Mouse (Mus musculus): ENCODE measurements around the gene Coq2. TPM values are rescaled to one million over a fixed set of nuclear protein-coding genes. Genes with fewer than 3 reads are reported as not detected.
A peak's percentile ranks its signal among the peaks of the same experiment; 100 is the strongest.

The Coq2 gene
- polyA plus RNA-seq, 1 experiment from 2014 or later = 54.5 TPM

DNA sequence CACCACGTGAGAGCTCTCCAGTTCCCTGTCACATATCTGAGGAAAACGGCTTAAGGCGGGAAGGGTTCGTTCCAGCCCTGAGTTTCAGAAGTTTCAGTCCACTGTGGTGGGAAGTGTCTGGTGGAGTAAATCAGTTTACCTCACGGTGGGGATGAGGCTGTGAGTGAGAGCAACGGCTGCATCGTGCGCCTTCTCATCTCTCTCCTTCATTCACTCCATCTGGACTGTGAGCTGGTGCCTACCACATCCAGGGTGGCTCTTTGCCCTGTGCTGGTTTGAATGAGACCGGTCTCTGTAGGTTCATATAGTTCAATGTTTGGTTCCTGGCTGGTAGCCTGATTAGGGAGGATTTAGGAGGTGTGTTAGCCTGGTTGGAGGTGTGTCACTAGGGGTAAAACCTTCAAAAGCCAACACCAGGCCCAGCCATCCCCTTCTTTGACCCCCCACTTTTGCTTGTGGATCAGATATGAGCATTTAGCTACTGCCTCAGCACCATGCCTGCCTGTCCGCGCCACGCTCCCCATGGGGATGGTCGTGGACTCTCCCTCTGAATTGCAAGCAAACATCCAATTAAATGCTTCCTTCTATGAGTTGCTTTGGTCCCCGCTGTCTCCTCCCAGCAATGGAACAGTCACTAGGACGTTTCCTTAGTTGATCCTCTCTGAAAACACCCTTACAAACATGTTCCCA is 55.2 kb downstream of the Coq2 start:
- WGBS = 86% methylated on average over 15 of the region's 15 CpGs

DNA sequence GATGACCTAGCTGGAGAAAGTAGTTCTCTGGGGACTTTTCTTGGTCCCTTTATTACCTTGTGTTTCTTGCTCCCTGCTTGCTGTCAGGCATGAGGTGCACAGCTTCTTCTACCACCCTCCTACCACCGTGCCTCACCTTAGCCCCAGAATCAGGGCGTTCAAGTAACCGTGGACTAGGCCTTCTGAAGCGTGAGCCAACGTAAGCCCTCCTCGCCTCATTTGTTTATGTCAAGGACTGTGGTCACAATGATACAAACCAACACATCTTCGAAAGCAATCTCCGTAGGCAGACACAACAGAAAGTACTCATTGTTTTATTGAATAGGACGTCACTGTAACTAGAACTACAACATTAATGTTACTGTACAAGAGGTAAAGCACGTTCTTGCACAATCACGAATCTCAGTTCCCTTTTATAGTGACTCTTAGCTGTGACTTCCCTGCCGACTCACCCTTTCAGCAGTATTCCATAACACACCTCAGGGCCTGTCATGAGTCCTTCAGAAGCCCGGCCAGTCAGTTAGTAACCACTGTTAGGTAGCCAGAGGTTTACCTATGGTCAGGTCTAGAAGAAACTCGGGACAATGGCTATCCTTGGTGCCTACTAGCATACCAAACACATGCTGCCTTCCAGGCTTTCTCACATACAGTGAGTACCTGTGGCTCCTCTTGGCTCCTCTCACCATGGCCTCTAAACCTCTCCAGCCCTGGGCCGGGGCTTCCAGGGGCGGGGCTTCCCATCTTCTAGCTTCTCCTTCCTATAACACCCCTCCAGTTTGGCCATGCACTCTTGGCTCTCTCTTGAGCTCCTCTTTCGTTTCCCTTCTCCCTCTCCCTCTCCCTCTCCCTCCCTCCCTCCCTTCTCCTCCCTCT is 60.8 kb downstream of the Coq2 start:
- Histone ChIP-seq H3K4me2 (replicated peaks) (no peak overlapping the region), H3K36me3 (no peaks in the 10 kb centered on the region), H3K9ac (no peak overlapping the region), H3K9me3 (replicated peaks) (no peaks in the 10 kb centered on the region), H3K27me3 (no peaks in the 10 kb centered on the region), H3K4me3 (replicated peaks) (no peak overlapping the region), H3K27ac (replicated peaks) (no peak overlapping the region), H3K4me1 (no peaks in the 10 kb centered on the region)
- ATAC-seq (ENCODE audit: insufficient number of reproducible peaks, low FRiP score, low TSS enrichment, low read depth) = no peak
- WGBS = 85% methylated on average over 17 of the region's 17 CpGs

More for the DNA sequence above, 55.2 kb downstream of the Coq2 start:
- Histone ChIP-seq H3K4me3 (replicated peaks) (no peak overlapping the region), H3K27me3 (no peaks in the 10 kb centered on the region), H3K4me1 (no peaks in the 10 kb centered on the region), H3K9me3 (replicated peaks) (no peaks in the 10 kb centered on the region), H3K4me2 (replicated peaks) (no peak overlapping the region), H3K9ac (no peak overlapping the region), H3K27ac (replicated peaks) (no peak overlapping the region), H3K36me3 (no peaks in the 10 kb centered on the region)
- no peak for ATAC-seq (ENCODE audit: insufficient number of reproducible peaks, low FRiP score, low TSS enrichment, low read depth)

DNA sequence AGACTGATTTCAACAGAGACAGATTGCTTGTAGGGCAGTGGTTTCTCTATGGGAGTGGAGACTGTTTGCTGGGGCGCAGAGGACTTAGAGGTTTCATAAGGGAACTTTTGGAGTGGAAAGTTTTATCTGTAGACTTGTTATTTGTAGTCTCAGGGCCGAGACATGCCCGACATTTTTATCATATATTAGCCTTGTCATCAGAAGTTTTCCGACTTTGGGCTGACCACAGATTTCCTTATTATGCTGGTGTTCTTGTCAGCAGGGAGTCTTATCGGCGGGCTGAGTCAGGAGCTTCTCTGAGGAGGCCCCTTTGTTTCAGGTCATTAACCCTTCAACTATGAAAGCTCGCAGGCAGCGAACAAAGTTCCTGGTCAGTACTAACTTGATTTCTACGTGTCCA is 67.1 kb downstream of the Coq2 start:
- H3K4me1 ChIP-seq = peaks cover 10% of the 10 kb centered on the region; the same call in 1 of the 2 replicates
- no peaks in the 10 kb centered on the region for H3K27me3 ChIP-seq
- no peaks in the 10 kb centered on the region for H3K36me3 ChIP-seq
- no peak for ATAC-seq (ENCODE audit: insufficient number of reproducible peaks, low FRiP score, low TSS enrichment, low read depth)
- WGBS = 90% methylated on average over 9 of the region's 9 CpGs
- no peaks in the 10 kb centered on the region for H3K9me3 ChIP-seq (replicated peaks)
- H3K9ac ChIP-seq = no peak overlapping the region
- no peak overlapping the region for H3K27ac ChIP-seq (replicated peaks)
- no peak overlapping the region for H3K4me3 ChIP-seq (replicated peaks)
- H3K4me2 ChIP-seq (replicated peaks) = no peak overlapping the region

GRCm38 (mm10) chr5:100607090-100607762 is 67.7 kb downstream of the Coq2 start:
- WGBS = 68% methylated on average over 4 of the region's 4 CpGs
- no peak overlapping the region for H3K27ac ChIP-seq (replicated peaks)
- ATAC-seq (ENCODE audit: insufficient number of reproducible peaks, low FRiP score, low TSS enrichment, low read depth) = no peak

DNA sequence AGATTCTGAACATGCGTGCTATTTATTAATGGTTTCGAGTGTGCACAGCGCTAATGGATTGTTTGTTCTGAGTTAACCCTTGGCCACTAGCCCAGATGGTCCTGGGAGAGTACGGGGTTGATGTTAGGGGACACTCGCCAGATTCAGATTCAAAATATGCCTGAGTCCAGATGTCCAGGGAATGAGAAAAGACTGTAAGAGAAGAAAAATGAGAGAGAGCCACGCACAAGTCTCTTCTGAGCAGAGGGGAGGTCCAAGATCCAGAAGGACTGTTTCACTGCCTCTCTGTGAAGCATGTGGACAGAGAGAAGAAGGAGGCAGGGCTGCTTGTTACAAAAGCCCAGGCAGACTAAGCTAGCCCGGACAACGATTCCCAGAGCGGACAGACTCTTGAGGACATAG is 69.1 kb downstream of the Coq2 start:
- Histone ChIP-seq H3K27ac (replicated peaks) (peak overlapping the region; percentile 55), H3K36me3 (no peaks in the 10 kb centered on the region), H3K9me3 (replicated peaks) (no peaks in the 10 kb centered on the region), H3K9ac (no peak overlapping the region), H3K27me3 (no peaks in the 10 kb centered on the region), H3K4me1 (peaks cover 10% of the 10 kb centered on the region; the same call in 1 of the 2 replicates), H3K4me2 (replicated peaks) (no peak overlapping the region), H3K4me3 (replicated peaks) (no peak overlapping the region)
- WGBS = 42% methylated on average over 9 of the region's 9 CpGs
- ATAC-seq (ENCODE audit: insufficient number of reproducible peaks, low FRiP score, low TSS enrichment, low read depth) = no peak

More at GRCm38 (mm10) chr5:100607090-100607762, 67.7 kb downstream of the Coq2 start:
- no peaks in the 10 kb centered on the region for H3K27me3 ChIP-seq
- H3K9ac ChIP-seq = no peak overlapping the region
- H3K4me2 ChIP-seq (replicated peaks) = no peak overlapping the region
- no peaks in the 10 kb centered on the region for H3K36me3 ChIP-seq
- no peak overlapping the region for H3K4me3 ChIP-seq (replicated peaks)
- H3K9me3 ChIP-seq (replicated peaks) = no peaks in the 10 kb centered on the region
- H3K4me1 ChIP-seq = peaks cover 10% of the 10 kb centered on the region; the same call in 1 of the 2 replicates

Other genes with a start within 250 kb of the Coq2 start
- gene Lin54, start 174.5 kb downstream of the Coq2 start, polyA plus RNA-seq (2015; fragmentation: Nextera tagmentation; extraction: Ambion mirVana) = 9.2 and 10.5 TPM in 2 replicates
- gene Cops4, start 156.8 kb downstream of the Coq2 start, polyA plus RNA-seq (2015; fragmentation: Nextera tagmentation; extraction: Ambion mirVana) = 180 TPM in 2 replicates
- gene Plac8, start 102.9 kb downstream of the Coq2 start, polyA plus RNA-seq (2015; fragmentation: Nextera tagmentation; extraction: Ambion mirVana) = 7.9 and 9.8 TPM in 2 replicates
- gene Hpse, start 44.6 kb upstream of the Coq2 start, polyA plus RNA-seq (2015; fragmentation: Nextera tagmentation; extraction: Ambion mirVana) = 4.7 and 5.9 TPM in 2 replicates
- gene Helq, start 123.5 kb upstream of the Coq2 start, polyA plus RNA-seq (2015; fragmentation: Nextera tagmentation; extraction: Ambion mirVana) = 14.0 and 16.6 TPM in 2 replicates
- 139 and 144 TPM in 2 replicates for gene Mrps18c, start 123.5 kb upstream of the Coq2 start, polyA plus RNA-seq (2015; fragmentation: Nextera tagmentation; extraction: Ambion mirVana)
- gene Abraxas1, start 145.8 kb upstream of the Coq2 start, polyA plus RNA-seq (2015; fragmentation: Nextera tagmentation; extraction: Ambion mirVana) = 25.1 and 31.8 TPM in 2 replicates
- gene Gpat3, start 170.6 kb upstream of the Coq2 start, polyA plus RNA-seq (2015; fragmentation: Nextera tagmentation; extraction: Ambion mirVana) = 1.4 and 2.2 TPM in 2 replicates

Data from embryonic facial prominence, embryonic 15.5 days (tissue).